Mouse (Mus musculus) mature B cell (primary cell): ENCODE results near the gene Brsk1.

Experiments used
- in situ Hi-C: fragments of 300-500 bp; cut with MboI; formaldehyde crosslinking; loops from 2 replicates; pipeline ENCODE4 v1.14.3; 2019

Brsk1 gene

DNA sequence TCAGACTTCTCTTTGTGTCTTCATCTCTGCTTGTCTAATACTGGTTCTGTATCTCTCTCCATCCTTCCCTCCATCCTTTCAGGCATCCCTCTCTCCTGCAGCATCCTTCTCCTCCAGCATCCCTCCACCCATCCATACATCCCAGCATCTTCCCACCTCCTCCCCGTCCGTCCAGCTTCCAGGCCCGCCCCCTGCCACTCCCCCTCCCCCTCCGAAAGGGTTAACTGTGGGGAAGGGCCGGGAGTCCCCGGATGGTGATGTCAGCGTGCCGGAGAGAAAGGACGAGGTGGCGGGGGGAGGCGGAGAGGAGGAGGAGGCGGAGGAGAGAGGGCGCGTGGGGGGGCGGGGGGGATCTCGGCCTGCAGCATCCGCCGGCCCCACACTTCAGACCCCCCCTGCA is at the start of gene Brsk1:
Brsk1 (plus strand) TSS at position 218 of the 400 bp plus-strand sequence.
- in situ Hi-C loops = no loop called here

DNA sequence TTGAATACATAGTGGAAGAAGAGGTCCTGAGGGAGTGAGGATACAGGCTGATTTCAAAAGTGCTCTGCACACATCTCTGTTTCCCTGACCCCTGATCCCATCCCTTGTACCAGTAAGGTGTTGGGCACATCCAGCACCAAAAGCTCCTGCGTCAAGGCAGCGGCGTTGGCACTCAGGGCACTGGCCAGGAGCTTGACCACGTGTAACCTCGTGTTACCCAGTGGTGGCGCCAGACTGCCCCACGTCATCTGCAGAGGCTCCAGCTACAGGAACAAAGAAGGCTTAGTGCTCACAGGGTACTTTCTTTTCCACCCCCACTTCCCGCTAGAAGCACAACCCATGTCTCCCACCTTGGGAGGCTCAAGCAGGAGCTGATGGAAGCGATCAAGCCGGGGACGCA is 49.2 kb upstream of the Brsk1 start:
- in situ Hi-C loops = no loop called here

DNA sequence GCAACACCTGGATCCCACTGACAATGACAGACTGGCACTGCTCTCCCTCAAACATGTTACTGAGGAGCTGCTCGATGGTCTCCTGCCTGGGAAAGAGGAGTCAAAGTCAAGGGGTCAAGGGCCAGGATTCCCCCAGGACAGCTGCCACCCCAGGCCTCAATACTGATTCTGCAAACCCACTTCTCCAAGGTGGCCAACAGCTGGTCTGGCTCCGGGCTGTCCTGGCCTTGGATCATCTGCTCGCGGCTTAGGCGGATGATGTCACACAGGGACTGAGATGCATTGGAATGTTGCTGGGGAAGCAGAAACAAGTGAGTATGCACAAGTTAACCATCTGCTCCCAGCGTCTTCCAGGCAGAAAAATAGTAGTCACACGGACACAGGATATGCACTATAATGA is 48.4 kb upstream of the Brsk1 start:
- in situ Hi-C loops = no loop called here

DNA sequence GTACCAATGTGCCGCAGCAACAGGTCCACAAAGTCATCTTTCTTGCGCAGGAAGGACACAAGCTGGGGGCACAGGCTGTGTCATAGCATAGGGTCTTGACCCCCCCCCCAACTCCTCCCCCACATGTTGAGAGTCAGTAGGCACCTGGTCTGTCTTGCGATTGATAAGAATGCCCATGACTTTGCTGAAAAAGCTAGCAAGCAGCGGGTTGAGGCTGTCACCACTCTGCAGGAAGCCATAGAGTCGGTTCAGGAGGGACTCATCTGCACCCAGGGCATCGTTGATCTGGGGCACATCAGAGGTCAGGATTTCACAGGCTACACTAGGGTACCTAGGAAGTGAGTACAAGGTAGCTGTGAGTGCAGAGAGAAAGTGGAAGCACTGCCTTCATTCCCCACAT is 47.2 kb upstream of the Brsk1 start:
- in situ Hi-C loops = no loop called here

DNA sequence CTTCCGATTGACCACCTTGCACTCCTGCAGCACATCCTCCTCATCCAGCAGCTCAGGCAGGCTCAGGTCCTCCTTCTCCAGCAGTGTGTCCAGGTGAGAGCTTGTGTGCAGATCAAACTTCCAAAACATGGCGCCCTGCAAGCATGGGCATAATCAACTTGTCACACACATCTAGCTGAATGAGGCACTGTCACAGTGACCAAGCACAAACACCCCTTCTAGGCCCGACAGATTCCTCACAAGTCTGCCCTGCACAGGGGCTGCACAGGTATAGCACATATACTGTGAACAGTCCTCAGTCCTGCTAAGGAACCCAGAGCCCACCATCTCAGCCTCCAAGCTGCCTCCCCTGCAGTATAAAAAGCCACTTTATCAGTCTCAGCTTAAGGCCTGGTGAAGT is 43.6 kb upstream of the Brsk1 start:
- in situ Hi-C loops = no loop called here

DNA sequence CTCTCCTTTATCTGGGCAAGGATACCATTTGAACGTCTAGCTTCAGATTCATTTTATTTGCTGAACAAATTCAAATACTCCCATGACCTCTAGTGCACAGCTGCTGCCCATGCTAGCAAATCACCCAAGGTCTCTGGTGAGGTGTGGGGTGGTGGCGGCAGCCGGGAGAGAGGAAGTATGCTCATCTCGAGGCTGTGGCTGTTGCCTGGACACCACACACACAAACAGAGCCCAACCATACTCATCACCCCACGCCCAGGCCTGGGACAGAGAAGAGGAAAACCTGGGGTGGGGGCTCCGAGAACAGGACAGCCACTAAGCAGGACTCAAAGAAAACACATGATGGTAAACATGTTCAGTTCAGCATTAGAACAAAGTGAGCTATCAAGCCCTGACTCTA is 43.1 kb upstream of the Brsk1 start:
- in situ Hi-C loops = no loop called here

DNA sequence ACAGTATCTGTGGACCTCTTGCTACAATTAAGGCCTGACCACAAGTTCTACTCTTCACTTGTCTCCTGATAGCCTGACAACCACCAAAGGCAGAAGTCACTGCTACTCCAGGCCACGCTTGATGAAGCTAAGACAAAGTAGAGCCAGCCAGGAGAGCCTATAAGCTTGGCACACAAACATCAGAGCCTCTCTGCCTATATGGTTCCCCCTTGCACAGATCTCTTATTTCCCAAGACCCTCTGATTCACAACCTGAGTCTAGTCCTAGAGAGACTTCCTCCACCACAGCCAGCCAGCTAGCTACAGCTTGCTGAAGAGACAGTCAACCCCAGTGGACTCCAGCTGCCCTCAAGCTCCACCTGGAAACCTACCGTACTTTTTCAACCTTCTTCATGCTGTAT is 42.4 kb upstream of the Brsk1 start:
- in situ Hi-C loops = no loop called here

DNA sequence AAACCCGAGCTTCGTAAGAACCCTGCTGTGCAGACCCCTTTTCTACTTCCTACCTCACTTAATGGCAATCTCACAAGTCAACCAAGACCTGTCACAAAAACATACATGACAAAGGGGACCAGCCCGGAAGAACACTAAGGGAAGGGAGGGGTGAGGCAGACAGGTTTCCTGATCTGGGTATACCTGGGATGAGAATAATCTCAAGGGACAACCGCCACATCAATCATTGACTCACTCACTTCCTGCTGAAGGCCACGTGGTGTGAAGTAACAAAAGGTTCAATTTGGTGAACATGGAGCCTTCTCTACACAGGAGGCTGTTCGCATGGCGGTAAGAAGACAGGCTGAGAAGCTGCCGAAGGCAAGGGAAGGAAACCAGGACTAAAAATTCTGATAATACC is 38.8 kb upstream of the Brsk1 start:
- in situ Hi-C loops = no loop called here

DNA sequence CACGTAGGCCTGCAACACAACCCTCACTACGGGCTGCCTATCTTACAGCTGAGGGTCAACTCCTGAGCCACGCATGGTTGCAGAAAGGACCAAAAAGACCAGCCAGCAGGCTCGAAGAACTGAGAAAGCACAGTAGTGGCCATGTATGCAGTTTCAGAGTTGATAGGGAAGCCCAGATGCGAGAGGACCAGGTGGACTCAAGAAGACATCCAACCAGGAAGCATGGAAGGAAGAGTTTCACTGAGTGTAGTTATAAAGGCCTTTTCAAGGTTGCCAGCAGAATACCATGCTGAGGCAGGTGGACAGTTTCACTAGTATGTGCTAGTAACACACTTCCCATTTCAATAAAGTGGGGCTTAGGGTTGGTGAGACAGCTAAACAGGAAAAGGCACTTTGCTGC is 37.7 kb upstream of the Brsk1 start:
- in situ Hi-C loops = no loop called here

DNA sequence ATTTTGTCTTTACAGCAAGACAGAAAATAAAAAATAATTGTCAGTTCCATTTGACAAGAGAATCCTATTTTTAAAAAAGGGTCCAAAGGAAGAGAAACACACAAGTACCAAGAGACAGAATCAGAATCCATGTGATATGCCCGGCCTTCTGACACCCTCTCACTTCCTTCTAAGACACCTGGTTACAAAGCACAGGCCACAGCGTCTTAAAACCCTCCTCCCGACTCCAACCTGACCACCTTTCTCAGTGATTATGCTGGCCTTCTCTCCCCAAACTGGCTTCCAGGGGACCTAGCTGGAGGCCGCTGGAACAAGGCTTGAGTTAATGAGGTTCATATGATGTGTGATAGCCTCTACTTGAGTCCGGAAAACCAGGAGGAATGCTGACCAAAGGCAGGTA is 37.1 kb upstream of the Brsk1 start:
- in situ Hi-C loops = no loop called here

DNA sequence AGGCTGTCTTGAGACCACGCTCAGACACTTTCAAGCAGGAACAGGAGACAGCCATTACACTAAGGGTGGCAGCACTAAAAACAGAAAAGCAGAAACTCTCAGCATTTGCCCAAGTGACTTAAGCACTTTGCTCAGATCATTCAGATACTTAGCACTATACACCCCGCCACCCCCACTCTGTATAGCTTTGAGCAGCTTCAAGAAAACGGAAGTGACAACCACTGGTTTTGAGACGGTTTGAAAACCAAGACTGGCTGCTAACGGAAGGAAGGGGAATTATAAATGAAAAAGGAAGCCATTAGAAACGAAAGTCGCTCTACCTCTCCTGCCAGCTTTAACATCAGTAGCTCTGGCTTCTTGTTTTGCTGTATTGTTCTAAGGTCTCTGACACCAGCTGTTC is 36.6 kb upstream of the Brsk1 start:
- in situ Hi-C loops = no loop called here

DNA sequence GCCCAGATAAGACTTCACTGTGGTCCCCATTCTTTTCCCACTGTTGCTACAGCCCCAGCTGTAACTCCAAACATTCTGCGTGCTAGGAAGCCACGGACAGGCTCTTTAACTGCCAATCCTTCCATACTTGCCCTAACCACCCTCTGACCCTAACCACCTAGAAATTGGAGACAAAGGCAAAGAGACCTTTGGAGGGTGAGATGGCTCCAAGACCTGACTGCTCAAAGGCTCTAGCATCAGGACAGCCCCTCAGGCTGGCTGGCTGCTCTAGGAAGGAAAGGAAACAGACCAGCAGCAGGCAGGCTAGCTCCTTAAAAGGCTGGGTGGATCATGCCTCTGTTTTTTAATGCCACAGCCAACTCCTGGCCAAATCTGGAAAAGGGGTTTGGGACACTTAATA is 36.2 kb upstream of the Brsk1 start:
- in situ Hi-C loops = no loop called here

DNA sequence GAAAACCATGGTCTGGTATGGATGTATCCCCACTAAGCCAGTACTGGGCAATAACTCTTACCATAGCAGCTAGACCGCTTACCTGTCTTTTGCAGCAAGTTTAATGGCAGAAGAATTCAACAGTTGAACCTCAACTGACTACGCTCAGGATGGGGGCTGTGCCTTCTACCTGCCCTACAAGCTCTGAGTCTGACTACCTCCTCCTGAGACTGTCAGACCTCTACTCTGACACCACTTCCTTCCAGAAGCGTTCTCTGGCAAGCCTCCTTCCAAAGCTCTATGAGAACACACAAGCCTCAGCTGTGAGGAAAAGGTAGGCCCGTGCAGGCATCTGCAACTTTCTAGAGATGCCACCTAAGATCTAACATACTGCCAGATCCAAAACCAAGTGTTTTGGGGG is 35.0 kb upstream of the Brsk1 start:
- in situ Hi-C loops = no loop called here

DNA sequence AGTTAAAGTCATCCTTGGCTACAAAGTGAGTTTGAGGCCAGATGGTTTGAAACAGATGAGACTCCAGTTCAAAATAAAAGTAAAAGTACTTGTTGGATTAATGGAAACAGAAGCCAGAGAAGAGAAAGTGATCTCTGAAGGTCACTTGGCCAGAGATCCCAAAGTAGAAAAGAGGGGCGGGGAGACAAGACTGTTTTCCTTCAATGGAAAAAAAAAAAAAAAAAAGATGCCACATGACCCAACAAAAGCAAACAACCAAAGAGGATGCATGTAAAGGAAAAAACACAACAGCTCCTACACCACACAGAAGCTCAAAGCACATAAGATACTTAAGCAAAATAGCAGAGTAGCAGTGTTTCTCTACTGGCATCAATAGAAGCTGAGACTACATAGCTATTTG is 34.5 kb upstream of the Brsk1 start:
- in situ Hi-C loops = no loop called here

DNA sequence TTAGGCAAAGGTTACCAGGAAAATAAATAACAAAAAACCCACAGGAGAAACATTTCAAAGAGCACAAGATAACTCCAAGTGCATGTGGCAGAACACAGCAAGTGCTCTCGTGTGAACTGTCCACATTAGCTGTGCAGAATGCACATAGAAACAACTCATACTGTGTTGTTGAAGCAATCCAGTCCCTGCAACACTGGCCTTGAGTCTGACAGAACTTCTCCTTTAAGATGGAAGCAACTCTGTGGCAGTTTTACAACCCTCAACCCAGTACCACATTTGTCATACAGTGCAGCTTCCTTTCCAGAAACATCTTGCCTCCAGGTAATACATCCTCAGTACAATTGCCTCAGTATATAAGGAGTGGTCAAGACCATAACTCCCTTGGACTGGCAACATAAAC is 33.6 kb upstream of the Brsk1 start:
- in situ Hi-C loops = no loop called here

DNA sequence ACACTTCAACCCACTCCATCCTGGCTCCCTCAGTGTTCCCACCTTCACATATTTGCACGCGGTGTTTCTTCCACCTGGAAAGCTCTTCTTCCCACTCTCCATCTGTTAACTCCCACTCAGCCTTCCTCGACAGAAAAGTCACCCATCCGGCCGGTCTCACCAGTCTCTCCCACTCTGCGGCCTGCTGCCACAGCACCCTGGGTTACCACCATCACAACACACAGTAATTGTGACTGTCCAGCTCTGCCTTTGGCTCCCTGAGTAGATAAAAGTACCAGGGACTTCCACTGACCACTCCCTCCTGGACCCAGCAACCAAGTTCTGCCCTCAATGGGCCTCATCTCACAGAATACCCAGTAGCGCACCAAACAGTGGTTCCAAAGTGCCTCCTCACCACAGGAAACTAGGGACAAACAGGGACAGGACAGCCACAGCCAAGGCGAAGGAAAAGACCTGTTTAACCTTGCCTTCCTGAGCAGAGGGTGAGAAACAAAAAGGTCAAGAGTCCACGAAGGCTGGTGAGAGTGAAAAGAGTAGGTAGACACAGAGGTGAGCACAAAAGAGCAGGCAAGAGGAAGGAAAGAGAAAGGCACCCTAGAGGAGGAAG is 32.8 kb upstream of the Brsk1 start:
- in situ Hi-C loops = no loop called here

DNA sequence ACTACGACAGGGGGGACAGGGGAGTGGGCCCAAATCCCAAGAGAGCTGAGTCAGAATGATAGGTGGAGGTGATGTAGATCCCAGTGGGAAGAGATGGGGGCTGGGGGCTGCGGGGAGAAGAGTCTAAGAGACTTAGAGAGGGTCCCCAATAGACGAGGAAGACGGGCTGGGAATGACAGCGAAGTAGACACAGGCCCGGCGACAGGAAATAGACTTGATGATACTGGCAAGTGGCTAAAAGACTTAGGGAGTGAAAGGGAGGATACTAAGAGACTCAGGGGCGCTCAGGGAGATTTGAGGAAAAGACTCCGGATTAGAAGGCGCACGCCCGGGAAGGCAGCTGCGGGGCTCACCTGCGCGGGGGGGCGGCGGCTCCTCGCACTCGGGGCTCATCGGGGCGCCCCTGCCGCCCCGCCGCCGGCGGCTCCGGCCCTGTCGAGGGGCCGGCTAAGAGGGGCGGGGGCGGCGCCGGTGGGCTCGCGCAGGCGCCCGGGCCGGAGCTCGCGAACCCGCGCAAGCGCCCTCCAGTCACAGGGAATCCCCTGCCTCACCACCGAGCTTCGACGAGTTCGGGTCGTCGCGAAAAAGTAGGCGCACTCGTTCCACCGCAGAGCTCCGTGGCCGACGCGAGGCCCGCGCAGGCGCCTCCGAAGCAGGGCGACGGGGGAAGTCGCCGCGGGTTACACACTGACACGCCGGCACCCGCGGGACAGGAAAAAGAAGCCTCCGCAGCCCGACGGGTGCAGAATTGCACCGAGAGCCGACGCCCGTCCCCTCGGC is 32.1 kb upstream of the Brsk1 start:
- in situ Hi-C loops = no loop called here

DNA sequence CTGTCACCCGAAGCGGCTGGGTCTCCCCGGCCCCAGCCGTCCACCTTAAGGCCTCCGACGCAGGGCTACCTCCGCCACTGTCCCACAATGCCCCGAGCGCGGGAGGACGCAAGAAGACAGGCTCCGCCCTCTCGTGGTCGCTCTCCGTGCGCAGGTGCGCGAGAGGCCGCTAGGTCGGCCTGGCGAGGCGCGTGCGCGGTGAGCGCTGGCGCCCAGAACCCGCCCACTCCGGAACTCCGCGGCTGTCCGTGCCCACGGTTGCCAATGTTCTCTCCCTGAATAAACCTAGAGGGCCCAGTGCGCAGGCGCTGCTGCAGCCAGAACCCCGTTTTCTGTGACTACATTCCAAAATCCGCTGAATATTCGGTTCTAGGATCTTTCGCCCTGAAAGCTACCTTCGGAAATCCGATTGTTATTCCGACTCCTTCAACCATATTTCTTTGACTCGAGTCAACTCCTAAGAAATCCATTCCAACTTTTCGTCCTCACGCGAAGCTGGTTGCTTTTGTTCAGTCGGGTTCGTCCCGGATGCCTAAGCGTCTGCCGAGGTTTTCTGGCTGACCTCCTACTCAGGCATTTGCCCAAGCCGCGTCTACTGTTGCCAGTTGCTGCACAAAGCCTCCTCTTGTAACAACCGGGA is 31.4 kb upstream of the Brsk1 start, which contains the start of gene Ppp6r1:
Ppp6r1 (minus strand) TSS at position 108 of the 640 bp plus-strand sequence.
- in situ Hi-C loops = no loop called here

DNA sequence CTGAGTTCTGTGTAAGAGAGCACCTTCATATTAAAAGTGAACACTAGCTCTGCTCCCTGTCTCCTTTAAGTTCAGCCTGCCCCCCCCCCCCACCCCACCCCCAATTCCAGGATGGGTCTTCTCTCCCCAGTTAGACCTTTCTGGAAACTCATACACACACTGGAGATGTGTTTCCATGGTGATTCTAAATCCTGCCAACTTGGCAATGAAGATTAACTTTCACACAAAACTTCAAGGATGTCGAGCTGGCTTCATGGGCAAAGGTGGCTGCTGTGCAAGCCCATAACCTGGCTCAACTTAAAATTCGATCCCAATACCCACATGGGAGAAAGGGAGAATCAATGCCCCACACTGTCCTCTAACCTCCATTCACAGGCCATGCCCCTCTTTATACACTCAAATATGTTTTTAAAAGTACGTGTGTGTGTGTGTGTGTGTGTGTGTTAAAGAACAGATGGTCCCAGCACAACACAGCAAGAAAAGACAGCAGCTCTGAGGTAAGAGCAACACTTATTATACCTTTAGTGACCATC is 30.4 kb upstream of the Brsk1 start:
- in situ Hi-C loops = no loop called here

DNA sequence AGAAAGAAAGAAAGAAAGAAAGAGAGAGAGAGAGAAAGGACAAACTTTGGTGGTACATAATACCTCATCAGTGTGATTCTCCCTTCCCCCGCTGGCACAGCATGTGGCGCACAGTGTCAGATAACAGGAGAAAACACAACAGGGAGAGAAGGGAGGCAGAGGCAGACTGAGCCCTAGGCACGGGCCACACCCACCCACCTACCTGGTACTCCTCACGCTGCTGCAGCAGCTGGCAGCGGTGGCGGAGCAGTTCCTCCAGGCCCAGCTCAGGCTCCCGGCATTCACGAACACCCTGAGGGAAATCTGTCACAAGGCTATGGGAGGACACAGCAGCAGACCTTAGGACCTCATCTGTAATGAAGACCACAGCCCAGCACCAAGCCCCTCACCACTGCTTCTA is 27.2 kb upstream of the Brsk1 start:
- in situ Hi-C loops = no loop called here

DNA sequence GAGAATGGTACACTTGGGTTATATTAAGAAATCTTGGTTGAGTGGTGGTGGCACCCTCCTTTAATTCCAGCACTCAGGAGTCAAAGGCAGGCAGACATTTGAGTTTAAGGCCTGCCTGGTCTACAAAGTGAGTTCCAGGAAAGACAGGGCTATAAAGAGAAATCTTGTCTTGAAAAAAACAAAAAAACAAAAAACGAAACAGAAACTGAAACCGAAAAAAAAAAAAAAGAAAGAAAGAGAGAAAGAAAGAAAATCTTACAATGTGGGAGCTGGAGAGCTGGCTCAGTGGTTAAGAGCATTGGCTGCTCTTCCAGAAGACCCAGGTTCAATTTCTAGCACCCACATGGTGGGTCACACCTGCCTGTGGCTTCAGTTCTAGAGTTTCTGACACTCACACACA is 26.7 kb upstream of the Brsk1 start:
- in situ Hi-C loops = no loop called here

DNA sequence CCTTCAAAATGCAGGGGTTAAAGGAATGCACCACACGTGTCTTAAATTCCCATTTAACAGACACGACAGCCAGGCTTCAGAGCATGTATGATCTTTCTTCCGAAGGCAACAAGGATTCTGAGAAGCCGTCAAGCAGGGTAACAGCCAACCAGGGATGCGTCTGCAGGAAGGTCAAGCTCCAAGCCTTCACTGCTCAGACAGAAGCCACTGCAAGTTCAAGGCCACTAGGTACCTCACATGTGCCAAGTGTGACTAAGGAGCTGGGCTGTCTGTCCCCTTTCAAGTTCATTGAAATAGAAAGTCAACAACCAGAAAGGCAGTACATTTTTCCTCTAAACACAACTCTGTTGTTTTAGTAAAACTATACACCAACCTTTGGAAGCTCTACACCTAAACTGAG is 23.5 kb upstream of the Brsk1 start:
- in situ Hi-C loops = no loop called here

DNA sequence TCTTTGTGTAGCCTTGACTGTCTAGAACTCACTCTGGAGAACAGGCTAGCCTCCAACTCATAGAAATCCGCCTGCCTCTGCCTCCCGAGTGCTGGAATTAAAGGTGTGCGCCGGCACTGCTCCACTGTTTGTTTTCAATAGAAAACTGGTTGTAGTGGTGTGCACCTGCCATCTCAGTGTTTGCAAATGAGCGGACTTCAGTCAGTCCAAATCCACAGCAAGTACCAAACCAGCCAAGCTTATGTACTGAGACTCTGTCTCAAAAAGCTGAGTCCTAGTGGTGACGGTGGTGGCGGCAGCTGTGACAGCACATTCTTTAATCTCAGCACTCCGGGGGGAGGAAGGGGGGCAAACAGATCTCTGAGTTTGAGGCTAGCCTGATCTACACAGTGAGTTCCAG is 21.9 kb upstream of the Brsk1 start:
- in situ Hi-C loops = no loop called here
